Mouse (Mus musculus) small intestine, adult 2 months (tissue): ENCODE measurements at regions not wholly inside any gene's neighbourhood (a gene's known extent, or its start where the extent isn't known, plus 50 kb on each side); places are given as distances from the start of the nearest gene placed in this dataset.

Source experiments
- H3K27ac ChIP-seq: fragments of 200-500 bp; 2 replicates; pipeline ENCODE4 v1.5.1; 2012; ENCODE audit warnings: low read depth, low read length, control low read depth, inconsistent platforms; ENCODE audit not compliant: insufficient read depth
- H3K27me3 ChIP-seq: fragments of 200-500 bp; 2 replicates; pipeline ENCODE4 v1.6.1; 2012; ENCODE audit warnings: mild to moderate bottlenecking, moderate library complexity, low read length, inconsistent platforms; ENCODE audit not compliant: control insufficient read depth, insufficient read depth
- H3K36me3 ChIP-seq: fragments of 200-500 bp; 2 replicates; pipeline ENCODE4 v1.6.1; 2012; ENCODE audit warnings: mild to moderate bottlenecking, low read length, control low read depth, inconsistent platforms; ENCODE audit not compliant: control insufficient read depth, insufficient read depth
- H3K4me1 ChIP-seq: fragments of 200-500 bp; 2 replicates; pipeline ENCODE4 v1.6.1; 2012; ENCODE audit warnings: low read length, inconsistent platforms, mixed read lengths; ENCODE audit not compliant: control insufficient read depth, insufficient read depth, insufficient read length
- H3K4me3 ChIP-seq: fragments of 200-500 bp; 2 replicates; pipeline ENCODE4 v1.5.1; 2012; ENCODE audit warnings: low read depth, mild to moderate bottlenecking, control low read depth, inconsistent platforms, low read length, moderate library complexity
- CTCF ChIP-seq: fragments of 200-500 bp; IDR thresholded peaks from 2 replicates; pipeline ENCODE4 v1.5.1; 2012; ENCODE audit warnings: low read depth, mild to moderate bottlenecking, control low read depth, inconsistent platforms, low read length, moderate library complexity, mixed read lengths; ENCODE audit not compliant: insufficient replicate concordance, insufficient read length; ENCODE audit errors: extremely low read depth
- POLR2A ChIP-seq: fragments of 200-500 bp; IDR thresholded peaks from 2 replicates; pipeline ENCODE4 v1.6.1; 2012; ENCODE audit warnings: low read depth, mild to moderate bottlenecking, control low read depth, inconsistent platforms, low read length, moderate library complexity
- WGBS: fragments of 180-500 bp; shearing (Covaris S2); methylation state at CpG from one replicate; pipeline ENCODE4 v1.1.7; 2018; 5-methylcytosine and 5-hydroxymethylcytosine counted together

DNA sequence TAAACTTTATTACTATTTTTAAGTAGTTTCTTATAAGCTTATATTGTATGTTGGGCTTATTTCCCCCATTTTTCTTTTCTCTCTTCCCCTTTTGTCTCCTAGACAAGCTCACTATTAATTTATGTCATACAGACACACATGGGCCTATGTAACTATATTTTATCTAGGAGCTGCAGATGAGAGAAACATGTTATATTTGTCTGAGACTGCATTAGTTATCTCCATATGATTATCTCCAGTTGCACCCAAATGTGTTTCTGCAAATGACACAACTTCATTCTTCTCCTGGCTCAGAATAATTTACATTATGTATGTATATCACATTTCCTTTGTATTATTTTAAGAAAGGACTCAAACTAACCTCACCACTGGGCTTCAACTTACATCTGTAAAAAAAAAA lies 501.3 kb downstream of the Olfm4 start:
- Histone ChIP-seq H3K4me3 (no peak overlapping the region), H3K27me3 (no peaks in the 10 kb centered on the region), H3K4me1 (no peaks in the 10 kb centered on the region), H3K27ac (no peak overlapping the region), H3K36me3 (no peaks in the 10 kb centered on the region)
- TF ChIP-seq POLR2A (no peak), CTCF (no peak)

DNA sequence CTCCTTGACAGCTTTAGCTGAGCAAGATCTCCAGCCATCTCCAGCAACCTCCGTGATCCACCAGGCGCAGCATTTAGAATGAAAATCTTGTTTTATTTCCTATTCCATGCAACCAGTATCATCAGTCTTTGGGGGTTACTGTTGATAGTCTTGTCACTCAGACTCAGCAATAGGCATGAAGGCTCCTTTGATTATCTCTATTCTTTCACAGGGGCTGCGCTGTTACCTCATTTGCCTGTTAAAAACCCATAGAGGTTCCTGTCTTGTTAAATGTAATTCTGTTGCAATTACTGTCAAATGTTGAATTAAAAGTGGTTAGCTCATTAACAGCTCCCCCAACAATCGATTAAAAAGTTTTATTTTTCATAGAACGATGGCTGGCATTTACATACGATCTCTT lies 502.7 kb downstream of the Olfm4 start:
- no peak overlapping the region for H3K27ac ChIP-seq
- TF ChIP-seq CTCF, result no peak
- no peak for TF ChIP-seq POLR2A
- H3K27me3 ChIP-seq, result no peaks in the 10 kb centered on the region
- no peaks in the 10 kb centered on the region for H3K36me3 ChIP-seq
- WGBS, result 89% methylated on average over 6 of the region's 6 CpGs
- H3K4me3 ChIP-seq, result no peak overlapping the region
- H3K4me1 ChIP-seq, result no peaks in the 10 kb centered on the region

DNA sequence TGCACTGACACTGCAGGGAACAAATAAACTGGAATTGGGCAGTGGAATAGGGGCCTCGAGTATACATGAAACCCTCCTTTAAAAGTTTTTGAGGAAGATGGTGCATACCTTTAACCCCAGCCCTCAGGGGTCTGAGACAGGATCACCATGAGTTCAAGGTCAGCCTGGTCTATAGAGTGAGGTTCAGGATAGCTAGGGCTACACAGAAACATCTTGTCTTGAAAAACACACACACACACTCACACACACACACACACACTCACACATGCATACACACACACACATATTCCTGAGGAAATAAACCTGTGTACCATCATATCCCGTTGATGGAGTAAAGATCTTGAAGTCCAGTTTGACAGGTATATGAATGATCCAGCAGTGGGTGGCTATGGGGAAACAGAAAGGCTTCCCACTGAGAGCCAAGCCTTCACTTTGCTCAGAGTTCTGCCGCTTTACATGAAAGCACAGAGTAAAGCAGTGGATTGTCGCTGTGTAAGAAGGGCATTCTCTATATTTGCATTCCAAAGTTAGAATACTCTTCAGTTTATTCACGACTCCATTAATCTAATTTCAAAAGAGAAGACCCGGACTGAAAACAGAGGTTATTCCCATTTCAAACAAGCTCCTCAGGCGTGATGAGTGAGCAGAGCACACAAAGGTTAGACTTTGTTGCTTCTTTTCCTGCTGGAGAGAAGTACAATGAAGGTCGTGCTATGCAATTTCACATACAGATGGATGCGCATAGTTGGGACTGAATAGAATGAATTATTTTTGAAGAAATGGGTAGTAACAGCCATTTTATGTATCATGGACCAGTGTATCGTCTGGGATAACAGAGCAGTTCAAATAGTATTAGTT lies 508.4 kb downstream of the Olfm4 start:
- TF ChIP-seq CTCF (no peak), POLR2A (no peak)
- 77% methylated on average over 10 of the region's 10 CpGs for WGBS
- Histone ChIP-seq H3K27ac (no peak overlapping the region), H3K4me3 (no peak overlapping the region), H3K27me3 (no peaks in the 10 kb centered on the region), H3K36me3 (no peaks in the 10 kb centered on the region), H3K4me1 (no peaks in the 10 kb centered on the region)

DNA sequence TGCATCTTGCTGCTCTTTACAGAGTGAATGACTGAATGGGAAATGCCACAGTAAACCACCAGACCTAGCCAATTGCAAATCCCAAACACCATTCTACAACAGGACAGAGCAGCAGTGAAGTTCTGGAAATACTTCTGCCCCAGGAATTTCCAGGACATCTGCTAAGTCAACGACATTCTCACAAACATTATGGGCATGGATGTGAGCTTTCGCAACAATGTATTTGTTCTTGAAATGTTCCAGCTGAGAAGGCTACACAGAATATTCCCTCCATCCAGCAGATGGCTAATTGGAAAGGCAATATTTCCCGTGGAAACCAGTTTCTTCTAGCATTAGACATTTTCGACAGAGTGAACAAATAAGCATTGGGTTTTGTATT lies 509.0 kb downstream of the Olfm4 start:
- H3K4me3 ChIP-seq, result no peak overlapping the region
- no peak for TF ChIP-seq CTCF
- no peak for TF ChIP-seq POLR2A
- no peak overlapping the region for H3K27ac ChIP-seq
- 79% methylated on average over 4 of the region's 4 CpGs for WGBS
- no peaks in the 10 kb centered on the region for H3K4me1 ChIP-seq
- no peaks in the 10 kb centered on the region for H3K27me3 ChIP-seq
- no peaks in the 10 kb centered on the region for H3K36me3 ChIP-seq

DNA sequence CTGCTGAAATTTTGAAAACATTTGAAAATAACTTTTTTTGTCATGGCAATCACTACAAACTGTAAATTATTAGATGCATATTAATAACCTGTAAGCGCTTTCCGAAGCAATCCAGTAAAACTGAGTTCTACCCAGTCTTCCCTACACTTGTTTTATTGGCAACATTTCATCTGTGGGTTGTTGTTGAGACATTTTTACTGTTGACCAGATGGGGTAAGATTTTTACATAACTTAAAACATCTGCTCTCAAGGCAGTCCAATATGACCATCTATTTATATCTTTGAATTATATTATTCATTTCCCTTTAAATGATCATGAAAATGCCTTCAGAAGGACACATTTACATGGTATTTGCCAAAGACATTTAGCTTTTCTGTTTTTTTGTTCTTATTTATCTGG lies 520.5 kb downstream of the Olfm4 start:
- WGBS, result 95% methylated on average over 2 of the region's 2 CpGs
- no peak overlapping the region for H3K4me3 ChIP-seq
- H3K36me3 ChIP-seq, result no peaks in the 10 kb centered on the region
- no peak overlapping the region for H3K27ac ChIP-seq
- TF ChIP-seq POLR2A, result no peak
- no peak for TF ChIP-seq CTCF
- H3K27me3 ChIP-seq, result no peaks in the 10 kb centered on the region
- H3K4me1 ChIP-seq, result no peaks in the 10 kb centered on the region

DNA sequence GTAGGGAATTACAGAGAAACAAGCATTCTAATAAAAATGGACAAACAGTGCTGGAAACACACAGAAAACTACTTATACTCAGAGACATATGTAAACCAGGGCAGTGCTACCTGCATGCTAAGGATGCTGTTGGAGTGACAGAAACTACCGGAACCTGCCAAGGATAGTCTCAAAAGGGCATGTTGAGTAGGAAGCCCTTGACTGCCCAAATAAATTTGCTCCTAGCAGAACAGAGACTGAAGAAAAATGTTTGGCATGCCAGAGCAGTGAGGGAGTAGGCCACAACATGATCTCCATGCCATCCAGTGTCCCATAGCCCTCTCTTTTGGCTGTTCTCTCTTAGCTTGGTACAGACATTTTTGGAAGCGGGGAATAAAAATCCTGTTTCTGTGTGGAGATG lies 532.7 kb downstream of the Olfm4 start:
- no peaks in the 10 kb centered on the region for H3K36me3 ChIP-seq
- no peaks in the 10 kb centered on the region for H3K4me1 ChIP-seq
- TF ChIP-seq POLR2A (no peak), CTCF (no peak)
- no peak overlapping the region for H3K4me3 ChIP-seq
- H3K27me3 ChIP-seq, result no peaks in the 10 kb centered on the region
- no peak overlapping the region for H3K27ac ChIP-seq
- 96% methylated on average over 2 of the region's 2 CpGs for WGBS

DNA sequence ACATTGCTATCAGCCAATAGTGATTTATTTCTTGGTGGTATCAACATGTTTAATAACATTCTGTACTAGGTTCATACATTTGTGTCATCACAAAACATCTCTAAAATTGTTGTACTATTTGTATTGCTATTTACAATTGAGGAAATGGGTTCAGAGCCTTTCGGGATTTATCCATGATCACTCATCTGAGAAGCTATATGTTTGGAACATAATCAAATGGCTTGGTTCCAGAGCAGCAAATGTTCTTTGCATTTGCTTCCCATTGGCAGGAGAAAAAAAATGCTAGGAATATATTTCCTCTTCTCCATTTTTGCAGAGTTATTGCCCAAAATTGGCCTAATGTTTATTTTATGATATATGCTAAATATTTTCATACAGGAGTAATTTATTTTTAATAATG lies 537.3 kb downstream of the Olfm4 start:
- WGBS, result 60% methylated on average over 1 of the region's 1 CpGs
- H3K4me3 ChIP-seq, result no peak overlapping the region

More for the DNA sequence above, 537.3 kb downstream of the Olfm4 start:
- TF ChIP-seq CTCF, result no peak
- TF ChIP-seq POLR2A, result no peak
- H3K27me3 ChIP-seq, result no peaks in the 10 kb centered on the region
- no peaks in the 10 kb centered on the region for H3K4me1 ChIP-seq
- no peak overlapping the region for H3K27ac ChIP-seq
- H3K36me3 ChIP-seq, result no peaks in the 10 kb centered on the region
